Mouse (Mus musculus): Measurements from ENCODE around the gene Chfr. TPM values are rescaled to one million over a fixed set of nuclear protein-coding genes. Genes with fewer than 3 reads are reported as not detected.

The Chfr gene
- polyA plus RNA-seq, 1 experiment from 2014 or later = 99.2 TPM

- Histone ChIP-seq H3K27me3 (no peaks in the 10 kb centered on the region), H3K9me3 (no peaks in the 10 kb centered on the region), H3K9ac (no peak overlapping the region), H3K4me1 (replicated peaks) (peaks cover 15% of the 10 kb centered on the region), H3K4me3 (no peak overlapping the region), H3K36me3 (peaks cover 58% of the 10 kb centered on the region), H3K27ac (replicated peaks) (no peak overlapping the region), H3K4me2 (no peak overlapping the region)
- no peak for ATAC-seq (ENCODE audit: low read depth)
- WGBS = 96% methylated on average over 3 of the region's 3 CpGs
Measured at GRCm38 (mm10) chr5:110139325-110139724, 3.7 kb downstream of the Chfr start.

- no peak overlapping the region for H3K27ac ChIP-seq (replicated peaks)
- 91% methylated on average over 7 of the region's 7 CpGs for WGBS
- H3K4me3 ChIP-seq = no peak overlapping the region
- peaks cover 12% of the 10 kb centered on the region for H3K4me1 ChIP-seq (replicated peaks)
- no peaks in the 10 kb centered on the region for H3K9me3 ChIP-seq
- ATAC-seq (ENCODE audit: low read depth) = no peak
- peaks cover 69% of the 10 kb centered on the region for H3K36me3 ChIP-seq
- H3K9ac ChIP-seq = no peak overlapping the region
- H3K27me3 ChIP-seq = no peaks in the 10 kb centered on the region
- no peak overlapping the region for H3K4me2 ChIP-seq
Measured at GRCm38 (mm10) chr5:110140424-110140823, 4.8 kb downstream of the Chfr start.

GRCm38 (mm10) chr5:110142309-110142708 is 6.7 kb downstream of the Chfr start:
- Histone ChIP-seq H3K36me3 (peaks cover 87% of the 10 kb centered on the region), H3K4me2 (no peak overlapping the region), H3K27me3 (no peaks in the 10 kb centered on the region), H3K27ac (replicated peaks) (no peak overlapping the region), H3K4me1 (replicated peaks) (peaks cover under 1% of the 10 kb centered on the region), H3K9me3 (no peaks in the 10 kb centered on the region), H3K4me3 (no peak overlapping the region), H3K9ac (no peak overlapping the region)
- 97% methylated on average over 2 of the region's 2 CpGs for WGBS
- no peak for ATAC-seq (ENCODE audit: low read depth)

GRCm38 (mm10) chr5:110143007-110143406 is 7.4 kb downstream of the Chfr start:
- ATAC-seq (ENCODE audit: low read depth) = no peak
- Histone ChIP-seq H3K27ac (replicated peaks) (no peak overlapping the region), H3K9me3 (no peaks in the 10 kb centered on the region), H3K27me3 (no peaks in the 10 kb centered on the region), H3K4me1 (replicated peaks) (no peaks in the 10 kb centered on the region), H3K4me3 (no peak overlapping the region), H3K4me2 (no peak overlapping the region), H3K36me3 (peaks cover 89% of the 10 kb centered on the region), H3K9ac (no peak overlapping the region)
- 91% methylated on average over 5 of the region's 5 CpGs for WGBS

- WGBS = 97% methylated on average over 4 of the region's 4 CpGs
- H3K9me3 ChIP-seq = no peaks in the 10 kb centered on the region
- no peaks in the 10 kb centered on the region for H3K4me1 ChIP-seq (replicated peaks)
- no peak overlapping the region for H3K9ac ChIP-seq
- peaks cover 80% of the 10 kb centered on the region for H3K36me3 ChIP-seq
- H3K27me3 ChIP-seq = no peaks in the 10 kb centered on the region
- no peak overlapping the region for H3K4me3 ChIP-seq
- no peak overlapping the region for H3K27ac ChIP-seq (replicated peaks)
- no peak for ATAC-seq (ENCODE audit: low read depth)
- no peak overlapping the region for H3K4me2 ChIP-seq
Measured at GRCm38 (mm10) chr5:110169374-110169773, 33.7 kb downstream of the Chfr start.

- WGBS = under 1% methylated on average over 41 of the region's 41 CpGs
- Histone ChIP-seq H3K9me3 (no peaks in the 10 kb centered on the region), H3K36me3 (peaks cover 16% of the 10 kb centered on the region), H3K27ac (replicated peaks) (peak within 1 kb of the TSS; percentile 80), H3K4me2 (peak within 1 kb of the TSS; percentile 86), H3K4me3 (peak within 1 kb of the TSS; percentile 95), H3K9ac (peak within 1 kb of the TSS; percentile 86), H3K4me1 (replicated peaks) (peaks cover 14% of the 10 kb centered on the region), H3K27me3 (no peaks in the 10 kb centered on the region)
- ATAC-seq (ENCODE audit: low read depth) = peak; percentile 99
Measured at GRCm38 (mm10) chr5:110176362-110177020, 40.8 kb downstream of the Chfr start, which contains the start of gene Golga3. Gene Golga3, plus strand, starts transcription at chr5:110176701.

- H3K36me3 ChIP-seq = peaks cover 16% of the 10 kb centered on the region
- no peaks in the 10 kb centered on the region for H3K27me3 ChIP-seq
- no peak for ATAC-seq (ENCODE audit: low read depth)
- H3K4me3 ChIP-seq = peak overlapping the region; percentile 95
- peak overlapping the region; percentile 86 for H3K9ac ChIP-seq
- H3K4me2 ChIP-seq = peak overlapping the region; percentile 86
- H3K9me3 ChIP-seq = no peaks in the 10 kb centered on the region
- H3K27ac ChIP-seq (replicated peaks) = peak overlapping the region; percentile 80
- 5% methylated on average over 19 of the region's 19 CpGs for WGBS
- peaks cover 14% of the 10 kb centered on the region for H3K4me1 ChIP-seq (replicated peaks)
Measured at GRCm38 (mm10) chr5:110177021-110177420, 41.4 kb downstream of the Chfr start.

GRCm38 (mm10) chr5:110178628-110179027 is 43.0 kb downstream of the Chfr start:
- Histone ChIP-seq H3K4me3 (no peak overlapping the region), H3K9ac (no peak overlapping the region), H3K4me1 (replicated peaks) (peaks cover 14% of the 10 kb centered on the region), H3K4me2 (no peak overlapping the region), H3K27ac (replicated peaks) (no peak overlapping the region), H3K9me3 (no peaks in the 10 kb centered on the region), H3K36me3 (peaks cover 19% of the 10 kb centered on the region), H3K27me3 (no peaks in the 10 kb centered on the region)
- 92% methylated on average over 2 of the region's 2 CpGs for WGBS
- no peak for ATAC-seq (ENCODE audit: low read depth)

GRCm38 (mm10) chr5:110181716-110182115 is 46.1 kb downstream of the Chfr start:
- H3K27ac ChIP-seq (replicated peaks) = no peak overlapping the region
- ATAC-seq (ENCODE audit: low read depth) = no peak
- H3K36me3 ChIP-seq = peaks cover 47% of the 10 kb centered on the region
- no peak overlapping the region for H3K4me2 ChIP-seq
- H3K27me3 ChIP-seq = no peaks in the 10 kb centered on the region
- H3K9ac ChIP-seq = no peak overlapping the region
- no peaks in the 10 kb centered on the region for H3K9me3 ChIP-seq
- H3K4me3 ChIP-seq = no peak overlapping the region
- WGBS = 95% methylated on average over 5 of the region's 5 CpGs
- H3K4me1 ChIP-seq (replicated peaks) = peaks cover 10% of the 10 kb centered on the region

GRCm38 (mm10) chr5:110203164-110203895 is 67.7 kb downstream of the Chfr start:
- no peak overlapping the region for H3K27ac ChIP-seq (replicated peaks)
- no peaks in the 10 kb centered on the region for H3K4me1 ChIP-seq (replicated peaks)
- no peak overlapping the region for H3K4me3 ChIP-seq
- no peak overlapping the region for H3K4me2 ChIP-seq
- no peaks in the 10 kb centered on the region for H3K9me3 ChIP-seq
- H3K27me3 ChIP-seq = no peaks in the 10 kb centered on the region
- WGBS = 88% methylated on average over 10 of the region's 10 CpGs
- no peak overlapping the region for H3K9ac ChIP-seq
- ATAC-seq (ENCODE audit: low read depth) = no peak
- H3K36me3 ChIP-seq = peaks cover 86% of the 10 kb centered on the region

GRCm38 (mm10) chr5:110204777-110205176 is 69.1 kb downstream of the Chfr start:
- H3K27ac ChIP-seq (replicated peaks) = no peak overlapping the region
- no peak overlapping the region for H3K9ac ChIP-seq
- H3K4me2 ChIP-seq = no peak overlapping the region
- H3K9me3 ChIP-seq = no peaks in the 10 kb centered on the region
- no peak for ATAC-seq (ENCODE audit: low read depth)
- WGBS = 84% methylated on average over 6 of the region's 6 CpGs
- no peaks in the 10 kb centered on the region for H3K4me1 ChIP-seq (replicated peaks)
- H3K27me3 ChIP-seq = no peaks in the 10 kb centered on the region
- no peak overlapping the region for H3K4me3 ChIP-seq
- peaks cover 96% of the 10 kb centered on the region for H3K36me3 ChIP-seq

GRCm38 (mm10) chr5:110211312-110211711 is 75.7 kb downstream of the Chfr start:
- no peak for ATAC-seq (ENCODE audit: low read depth)
- no peak overlapping the region for H3K27ac ChIP-seq (replicated peaks)
- no peaks in the 10 kb centered on the region for H3K27me3 ChIP-seq
- no peaks in the 10 kb centered on the region for H3K9me3 ChIP-seq
- no peak overlapping the region for H3K9ac ChIP-seq
- H3K4me1 ChIP-seq (replicated peaks) = no peaks in the 10 kb centered on the region
- no peak overlapping the region for H3K4me3 ChIP-seq
- peaks cover 97% of the 10 kb centered on the region for H3K36me3 ChIP-seq
- 86% methylated on average over 2 of the region's 2 CpGs for WGBS
- no peak overlapping the region for H3K4me2 ChIP-seq
